Mouse (Mus musculus) kidney, adult 2 months (tissue): Measurements from ENCODE around the gene Hmbs.

Experiments used
- CTCF ChIP-seq: fragments of 200-500 bp; conservative IDR thresholded peaks from 2 replicates; pipeline ENCODE4 v1.5.1; 2011; ENCODE audit warnings: low read depth, mild to moderate bottlenecking, control low read depth, low read length, moderate library complexity, mixed read lengths; ENCODE audit not compliant: insufficient read depth, insufficient read length
- POLR2A ChIP-seq: fragments of 200-500 bp; IDR thresholded peaks from one replicate; pipeline ENCODE4 v1.6.1; 2011; ENCODE audit warnings: low read depth, low read length, control low read depth

- no peak for TF ChIP-seq POLR2A
- peak; percentile 74 for TF ChIP-seq CTCF
Measured at GRCm38 (mm10) chr9:44292490-44292889, 51.5 kb downstream of the Hmbs start.
